Mouse (Mus musculus): ENCODE measurements around the gene Lgi1.

The Lgi1 gene

GRCm38 (mm10) chr19:38325029-38325398 is 60.7 kb downstream of the Lgi1 start:
- DNase-seq (ENCODE audit: low read depth, low spot score): no peak

- peak; percentile 94 for DNase-seq (ENCODE audit: low read depth, low spot score)
These were observed 61.5 kb downstream of the Lgi1 start for GRCm38 (mm10) chr19:38325854-38326253.

DNA sequence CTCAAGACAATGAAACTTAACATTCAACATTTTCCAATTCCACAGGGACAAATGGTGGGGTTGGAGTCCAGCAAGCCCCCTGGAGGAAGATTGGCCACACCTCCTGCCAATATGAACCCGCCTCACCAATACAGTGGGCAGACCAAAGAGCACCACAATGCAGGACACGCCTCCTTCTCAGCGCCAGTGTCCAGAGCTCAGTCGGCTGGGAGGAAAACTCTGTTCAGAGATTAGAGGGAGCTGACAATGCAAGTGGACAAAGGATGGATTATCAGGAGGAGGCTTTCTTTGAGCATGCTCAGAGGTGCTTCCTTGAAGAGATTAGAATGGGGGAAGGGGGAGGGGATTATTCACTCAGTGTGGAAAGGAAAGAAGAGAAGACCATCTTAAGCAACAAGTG is 62.7 kb downstream of the Lgi1 start:
- DNase-seq (ENCODE audit: low read depth, low spot score): peak; percentile 90

GRCm38 (mm10) chr19:38328010-38328409 is 63.7 kb downstream of the Lgi1 start:
- DNase-seq (ENCODE audit: low read depth, low spot score): no peak

DNA sequence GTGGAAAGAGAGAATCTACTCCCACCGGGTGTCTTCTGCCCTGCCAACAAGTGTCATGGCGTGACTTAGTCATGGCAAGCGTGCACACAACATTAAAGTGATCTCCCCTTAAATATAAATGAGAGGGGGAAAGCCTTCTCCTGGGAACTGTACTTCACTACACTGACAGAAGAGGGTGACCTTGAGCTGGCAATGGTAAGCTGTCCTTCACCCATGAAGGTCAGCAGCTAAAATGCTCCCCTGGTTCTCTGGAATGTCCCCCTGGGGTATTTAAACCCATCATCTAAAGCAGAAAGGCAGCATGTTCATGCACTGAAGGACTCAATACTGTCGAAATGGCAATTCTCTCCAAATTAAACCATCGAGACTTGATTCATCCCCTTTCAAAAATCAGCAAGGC is 64.9 kb downstream of the Lgi1 start:
- peak; percentile 73 for DNase-seq (ENCODE audit: low read depth, low spot score)

DNA sequence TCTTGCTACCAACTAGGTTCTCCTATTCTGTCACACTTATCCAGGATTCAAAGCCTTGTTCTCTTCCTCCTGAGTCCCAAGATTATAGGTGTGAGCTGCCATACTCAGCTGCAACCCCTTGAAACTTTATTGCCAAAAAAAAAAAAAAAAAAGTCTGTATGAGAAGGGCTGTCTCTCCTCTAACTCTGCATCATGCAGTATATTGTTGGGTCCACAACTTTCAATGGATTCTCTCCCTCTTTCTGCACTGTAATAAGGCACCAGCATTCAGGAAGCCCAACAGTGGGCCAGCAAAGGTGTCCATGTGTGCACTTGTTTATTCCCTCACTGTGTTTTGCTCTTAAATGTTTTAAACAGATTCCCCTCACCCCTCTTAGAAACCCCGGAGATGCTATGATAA is 66.7 kb downstream of the Lgi1 start:
- DNase-seq (ENCODE audit: low read depth, low spot score): no peak

- no peak for DNase-seq (ENCODE audit: low read depth, low spot score)
These were observed 67.9 kb downstream of the Lgi1 start for GRCm38 (mm10) chr19:38332245-38332644.

- DNase-seq (ENCODE audit: low read depth, low spot score): peak; percentile 76
These were observed 68.5 kb downstream of the Lgi1 start for GRCm38 (mm10) chr19:38332820-38333219.

DNA sequence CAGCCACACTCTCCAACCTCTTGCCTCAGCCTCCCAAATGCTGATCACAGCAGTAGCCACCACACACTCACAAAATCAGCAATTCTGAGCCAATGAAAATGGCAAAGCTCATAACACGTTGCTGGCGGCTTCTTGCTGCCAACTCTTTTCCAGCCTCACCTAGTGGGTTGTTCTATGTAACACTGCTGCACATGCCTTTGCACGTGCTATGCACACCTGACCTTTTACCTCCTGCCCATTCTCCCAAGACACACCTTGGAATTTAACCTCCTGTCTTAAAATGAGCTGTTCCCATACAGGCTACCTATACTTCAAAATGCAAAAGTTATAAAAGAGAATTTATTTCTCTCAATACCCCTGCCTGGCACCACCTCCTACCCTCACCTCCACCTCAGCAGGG is 72.2 kb downstream of the Lgi1 start:
- no peak for DNase-seq (ENCODE audit: low read depth, low spot score)

- no peak for DNase-seq (ENCODE audit: low read depth, low spot score)
These were observed 73.0 kb downstream of the Lgi1 start for GRCm38 (mm10) chr19:38337332-38337731.

- DNase-seq (ENCODE audit: low read depth, low spot score): no peak
These were observed 75.4 kb downstream of the Lgi1 start for GRCm38 (mm10) chr19:38339734-38340133.

- DNase-seq (ENCODE audit: low read depth, low spot score): peak; percentile 71
These were observed 78.9 kb downstream of the Lgi1 start for GRCm38 (mm10) chr19:38343246-38343645.

GRCm38 (mm10) chr19:38348271-38349012 is 84.1 kb downstream of the Lgi1 start:
- peak; percentile 99 for DNase-seq (ENCODE audit: low read depth, low spot score)

GRCm38 (mm10) chr19:38349013-38349341 is 84.6 kb downstream of the Lgi1 start:
- DNase-seq (ENCODE audit: low read depth, low spot score): peak; percentile 58

DNA sequence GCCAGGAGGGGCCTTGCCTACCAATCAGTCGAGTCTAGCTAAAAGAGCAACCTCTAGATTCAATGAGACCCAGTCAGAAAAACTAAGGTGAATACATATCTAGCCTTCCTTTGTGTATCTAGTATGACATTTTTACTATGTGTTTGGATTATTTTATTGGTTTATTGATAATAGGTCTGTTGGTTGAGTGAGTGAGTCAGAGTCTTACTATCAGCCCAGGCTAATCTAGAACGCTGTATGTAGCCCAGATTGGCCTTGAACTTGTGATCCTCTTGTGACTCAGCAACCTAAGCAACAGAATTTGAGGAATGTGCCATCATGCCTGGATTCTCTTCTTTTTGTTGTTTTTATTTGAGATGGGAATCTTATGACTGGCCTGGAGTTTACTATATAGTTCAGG is 86.9 kb downstream of the Lgi1 start:
- no peak for DNase-seq (ENCODE audit: low read depth, low spot score)

- no peak for DNase-seq (ENCODE audit: low read depth, low spot score)
These were observed 87.4 kb downstream of the Lgi1 start for GRCm38 (mm10) chr19:38351728-38352127.

GRCm38 (mm10) chr19:38352495-38353130 is 88.3 kb downstream of the Lgi1 start:
- peak; percentile 78 for DNase-seq (ENCODE audit: low read depth, low spot score)

- DNase-seq (ENCODE audit: low read depth, low spot score): peak; percentile 55
These were observed 89.9 kb downstream of the Lgi1 start for GRCm38 (mm10) chr19:38354279-38354678.

GRCm38 (mm10) chr19:38354819-38355360 is 90.6 kb downstream of the Lgi1 start:
- peak; percentile 86 for DNase-seq (ENCODE audit: low read depth, low spot score)

- DNase-seq (ENCODE audit: low read depth, low spot score): no peak
These were observed 92.0 kb downstream of the Lgi1 start for GRCm38 (mm10) chr19:38356211-38356828.

- no peak for DNase-seq (ENCODE audit: low read depth, low spot score)
These were observed 93.8 kb downstream of the Lgi1 start for GRCm38 (mm10) chr19:38357956-38358623.

GRCm38 (mm10) chr19:38359287-38359686 is 95.0 kb downstream of the Lgi1 start:
- DNase-seq (ENCODE audit: low read depth, low spot score): no peak

Data from R1 (cell line).